Mouse (Mus musculus) myocyte (in vitro differentiated cells): ENCODE results near the gene Mlkl. TPM values are rescaled to one million over a fixed set of nuclear protein-coding genes. Genes with fewer than 3 reads are reported as not detected.
"Not testable (repeated sequence)": the region's sequence is repeated elsewhere in the genome, so short reads cannot be mapped to it uniquely, and the experiment has no call there.

Experiments used
- H3K27me3 ChIP-seq: one replicate; pipeline ENCODE4 v1.6.1; 2011; ENCODE audit not compliant: control insufficient read depth, insufficient read depth, insufficient read length
- H3K36me3 ChIP-seq: one replicate; pipeline ENCODE4 v1.6.1; 2011; ENCODE audit not compliant: control insufficient read depth, insufficient read depth
- H3K4me2 ChIP-seq: one replicate; pipeline ENCODE4 v1.6.1; 2011; ENCODE audit warnings: low read depth, control low read depth
- H3K4me3 ChIP-seq: one replicate; pipeline ENCODE4 v1.5.1; 2011; ENCODE audit warnings: mild to moderate bottlenecking, control low read depth, moderate library complexity
- H3K79me2 ChIP-seq: one replicate; pipeline ENCODE4 v1.6.1; 2011; ENCODE audit not compliant: control insufficient read depth, insufficient read depth
- H3ac ChIP-seq: one replicate; pipeline ENCODE4 v1.6.1; 2011; ENCODE audit not compliant: control insufficient read depth, insufficient read length
- CEBPB ChIP-seq: IDR thresholded peaks from 2 replicates; pipeline ENCODE4 v1.6.1; 2011; ENCODE audit warnings: mild to moderate bottlenecking, moderate library complexity; ENCODE audit not compliant: poor library complexity, insufficient read depth, severe bottlenecking
- MAX ChIP-seq: IDR thresholded peaks from one replicate; pipeline ENCODE4 v1.6.1; 2011; ENCODE audit warnings: low read depth, mild to moderate bottlenecking, control low read depth
- MYOD1 ChIP-seq, 3 experiments: IDR thresholded peaks; one replicate each; pipeline ENCODE4 v1.6.1; 2011; ENCODE audit warnings: control low read depth in 2 of 3, low read depth in 2 of 3, mild to moderate bottlenecking in 2 of 3, moderate library complexity in 1 of 3; ENCODE audit not compliant: insufficient read length in 2 of 3, control insufficient read depth in 1 of 3
- MYOG ChIP-seq, 3 experiments: IDR thresholded peaks; one replicate each; pipeline ENCODE4 v1.6.1; 2011; ENCODE audit warnings: control low read depth in 2 of 3, low read depth in 2 of 3, mild to moderate bottlenecking in 2 of 3; ENCODE audit not compliant: insufficient read length in 2 of 3, control insufficient read depth in 1 of 3, insufficient read depth in 1 of 3
- POLR2A ChIP-seq: IDR thresholded peaks from one replicate; pipeline ENCODE4 v1.6.1; 2011; ENCODE audit warnings: low read depth, mild to moderate bottlenecking, control low read depth, moderate library complexity; ENCODE audit not compliant: insufficient read length
- POLR2AphosphoS2 ChIP-seq: IDR thresholded peaks from one replicate; pipeline ENCODE4 v1.6.1; 2011; ENCODE audit warnings: low read depth, control low read depth; ENCODE audit not compliant: insufficient read length
- REST ChIP-seq: IDR thresholded peaks from one replicate; pipeline ENCODE4 v1.6.1; 2011; ENCODE audit warnings: mild to moderate bottlenecking, control low read depth, moderate library complexity; ENCODE audit not compliant: insufficient read depth, insufficient read length
- SRF ChIP-seq: IDR thresholded peaks from one replicate; pipeline ENCODE4 v1.6.1; 2011; ENCODE audit warnings: low read depth; ENCODE audit not compliant: control insufficient read depth, insufficient read length
- TCF12 ChIP-seq: IDR thresholded peaks from one replicate; pipeline ENCODE4 v1.6.1; 2011; ENCODE audit warnings: mild to moderate bottlenecking, control low read depth; ENCODE audit not compliant: poor library complexity, insufficient read depth, severe bottlenecking
- TCF3 ChIP-seq: IDR thresholded peaks from one replicate; pipeline ENCODE4 v1.6.1; 2011; ENCODE audit warnings: low read depth, control low read depth; ENCODE audit not compliant: insufficient read length
- USF1 ChIP-seq: IDR thresholded peaks from one replicate; pipeline ENCODE4 v1.6.1; 2011; ENCODE audit warnings: low read depth, mild to moderate bottlenecking, control low read depth, moderate library complexity
- polyA plus RNA-seq: library from polyadenylated mRNA; unstranded; fragments of >200 nt; fragmentation: generic; extraction: Trizol; gene quantifications from one replicate; pipeline ENCODE4 v1.2.1, GENCODE M21; 2012; ENCODE audit warnings: missing spikeins

Gene Mlkl
- polyA plus RNA-seq, 1 experiment, result 14.5 TPM

DNA sequence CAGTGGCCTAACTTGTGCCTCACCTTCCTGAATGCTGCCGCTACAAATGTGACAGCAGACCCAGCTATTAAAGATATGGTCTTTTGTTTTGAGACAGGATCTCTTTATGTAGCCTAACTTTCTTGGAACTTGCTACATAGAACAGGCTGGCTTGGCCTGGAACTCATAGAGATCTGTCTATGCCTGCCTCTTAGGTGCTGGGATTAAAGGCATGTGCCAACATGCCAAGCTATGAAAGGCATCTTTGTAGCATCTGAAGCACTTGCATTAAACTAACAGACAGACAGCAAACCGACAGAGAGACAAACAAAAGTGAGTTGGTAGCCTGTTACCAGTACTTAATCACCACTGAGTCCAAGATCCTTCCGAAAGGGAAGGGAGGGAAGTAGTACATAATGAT, 55.9 kb downstream of the Mlkl start:
- H3K27me3 ChIP-seq, result no peaks in the 10 kb centered on the region
- no peak overlapping the region for H3K4me2 ChIP-seq
- H3K4me3 ChIP-seq, result no peak overlapping the region
- H3K79me2 ChIP-seq, result no peaks in the 10 kb centered on the region
- no peak overlapping the region for H3ac ChIP-seq
- H3K36me3 ChIP-seq, result peaks cover 65% of the 10 kb centered on the region
- TF ChIP-seq SRF (no peak), POLR2AphosphoS2 (no peak), TCF12 (no peak), TCF3 (no peak), REST (no peak), CEBPB (no peak), POLR2A (no peak)

DNA sequence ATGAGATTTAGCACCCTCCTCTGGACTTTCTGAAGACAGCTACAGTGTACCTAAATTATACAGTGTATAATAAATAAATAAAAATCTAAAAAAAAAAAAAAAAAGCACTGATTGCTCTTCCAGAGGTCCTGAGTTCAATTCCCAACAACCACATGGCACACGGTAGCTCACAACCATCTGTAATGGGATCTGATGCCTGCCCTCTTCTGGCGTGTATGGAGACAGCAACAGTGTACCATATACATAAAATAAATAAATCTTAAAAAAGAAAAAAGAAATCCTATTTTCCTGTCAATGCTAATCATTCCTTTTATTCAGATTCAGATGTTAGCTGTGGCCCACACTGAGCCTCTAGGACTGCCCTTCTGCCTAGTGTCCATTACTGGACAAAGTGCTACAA, 69.7 kb downstream of the Mlkl start:
- Histone ChIP-seq H3K79me2 (no peaks in the 10 kb centered on the region), H3K4me2 (no peak overlapping the region), H3K27me3 (no peaks in the 10 kb centered on the region), H3K4me3 (no peak overlapping the region), H3ac (no peak overlapping the region), H3K36me3 (peaks cover 9% of the 10 kb centered on the region)
- TF ChIP-seq SRF (no peak), TCF3 (no peak), MAX (no peak)

DNA sequence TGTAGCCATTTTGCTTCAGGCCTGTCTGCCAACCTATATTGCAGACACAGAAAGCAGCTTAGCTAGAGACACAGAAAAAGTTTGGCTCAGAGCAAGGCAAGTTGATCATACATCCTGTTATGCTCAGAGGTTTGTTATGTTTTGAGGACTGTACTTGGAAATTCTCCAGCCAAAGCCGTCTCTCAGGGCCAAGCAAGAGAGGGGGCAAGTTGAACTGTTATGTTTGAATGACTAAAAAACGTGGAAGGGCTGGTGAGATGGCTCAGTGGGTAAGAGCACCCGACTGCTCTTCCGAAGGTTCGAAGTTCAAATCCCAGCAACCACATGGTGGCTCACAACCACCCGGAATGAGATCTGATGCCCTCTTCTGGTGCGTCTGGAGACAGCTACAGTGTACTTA, 71.8 kb downstream of the Mlkl start:
- H3K36me3 ChIP-seq, H3K4me2 ChIP-seq, H3K27me3 ChIP-seq: not testable (repeated sequence)

DNA sequence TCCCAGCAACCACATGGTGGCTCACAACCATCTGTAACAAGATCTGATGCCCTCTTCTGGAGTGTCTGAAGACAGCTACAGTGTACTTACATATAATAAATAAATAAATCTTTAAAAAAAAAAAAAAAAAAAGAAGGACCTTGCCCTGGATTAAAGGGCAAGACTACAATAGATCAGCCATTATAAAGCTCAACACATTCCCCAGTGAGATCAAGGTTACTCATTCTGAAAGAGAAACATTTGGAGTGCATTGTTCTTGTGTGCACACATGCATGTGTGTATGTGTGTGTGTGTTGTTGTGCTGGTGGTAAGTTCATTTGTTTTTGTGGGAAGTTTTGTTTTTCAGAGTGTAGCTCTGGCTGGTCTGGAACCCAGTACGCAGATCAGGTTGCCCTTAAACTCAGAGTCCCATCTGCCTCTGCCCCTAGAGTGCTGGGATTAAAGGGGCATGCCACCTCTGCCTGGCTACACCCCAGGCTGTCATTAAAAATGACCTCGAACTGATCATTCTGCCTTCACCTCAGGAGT, 73.2 kb downstream of the Mlkl start:
- Histone ChIP-seq H3K4me2 (no peak overlapping the region), H3ac (no peak overlapping the region), H3K4me3 (no peak overlapping the region), H3K79me2 (no peaks in the 10 kb centered on the region), H3K36me3 (no peaks in the 10 kb centered on the region), H3K27me3 (no peaks in the 10 kb centered on the region)
- TF ChIP-seq CEBPB (no peak), MYOD1 (IDR thresholded peaks at IDR 0.05; ENCODE audit: control insufficient read depth in 1 of 3, insufficient read length in 2 of 3, low read depth in 2 of 3) (no peak)

More for the DNA sequence above, 71.8 kb downstream of the Mlkl start:
- H3K4me3 ChIP-seq, H3K79me2 ChIP-seq, H3ac ChIP-seq: not testable (repeated sequence)

DNA sequence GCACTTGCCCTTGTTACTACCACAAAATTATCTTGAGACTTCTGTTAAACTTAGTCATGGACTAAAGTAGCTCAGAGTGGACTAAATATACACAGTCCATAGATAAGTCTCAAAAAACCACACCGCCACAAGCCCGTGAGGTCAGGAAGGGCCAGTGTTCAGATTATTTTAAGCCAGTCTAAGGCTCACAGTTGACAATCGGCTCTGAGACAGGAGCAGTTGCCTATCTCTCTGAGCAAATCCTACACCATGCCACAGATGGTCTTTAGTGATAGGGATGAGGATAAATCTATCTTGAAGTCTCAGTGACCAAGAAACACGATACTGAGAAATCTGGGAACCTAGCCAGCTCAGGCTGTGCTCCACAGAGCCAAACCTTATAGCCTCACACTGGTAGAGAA, 76.0 kb downstream of the Mlkl start:
- Histone ChIP-seq H3K27me3 (no peaks in the 10 kb centered on the region), H3K79me2 (peaks cover 15% of the 10 kb centered on the region), H3K4me3 (no peak overlapping the region), H3K4me2 (no peak overlapping the region), H3ac (no peak overlapping the region), H3K36me3 (no peaks in the 10 kb centered on the region)
- no peak for TF ChIP-seq TCF3
- TF ChIP-seq MYOG (IDR thresholded peaks at IDR 0.05; ENCODE audit: control insufficient read depth in 1 of 3, insufficient read depth in 1 of 3, insufficient read length in 2 of 3, low read depth in 2 of 3), result peak in 1 of 3 experiments; percentile 28
- TF ChIP-seq USF1, result no peak
- TF ChIP-seq MYOD1 (IDR thresholded peaks at IDR 0.05; ENCODE audit: control insufficient read depth in 1 of 3, insufficient read length in 2 of 3, low read depth in 2 of 3), result peak in 1 of 3 experiments; percentile 24

Other genes with a start within 250 kb of the Mlkl start
- gene Clec18a, start 245.8 kb downstream of the Mlkl start, polyA plus RNA-seq, result 1.2 TPM
- gene Pdpr, start 243.5 kb downstream of the Mlkl start, polyA plus RNA-seq, result 8.6 TPM
- gene Glg1, start 79.0 kb downstream of the Mlkl start, polyA plus RNA-seq, result 39.1 TPM
- gene Rfwd3, start 38.0 kb downstream of the Mlkl start, polyA plus RNA-seq, result 9.0 TPM
- gene Fa2h, start 55.6 kb upstream of the Mlkl start, polyA plus RNA-seq, result 0.54 TPM
- 10.2 TPM for gene Wdr59, start 183.9 kb upstream of the Mlkl start, polyA plus RNA-seq
- 39.2 TPM for gene Znrf1, start 197.9 kb upstream of the Mlkl start, polyA plus RNA-seq